Mouse (Mus musculus) cerebellum, adult 2 months (tissue): Measurements from ENCODE around the gene Pspn.

Experiments used
- CTCF ChIP-seq: fragments of 200-500 bp; IDR thresholded peaks from 2 replicates; pipeline ENCODE4 v1.5.1; 2011; ENCODE audit warnings: low read depth, mild to moderate bottlenecking, control low read depth, low read length, moderate library complexity, borderline replicate concordance; ENCODE audit not compliant: insufficient read depth
- POLR2A ChIP-seq: fragments of 200-500 bp; IDR thresholded peaks from 2 replicates; pipeline ENCODE4 v1.6.1; 2011; ENCODE audit warnings: low read length, control low read depth, borderline replicate concordance; ENCODE audit not compliant: insufficient read depth

GRCm38 (mm10) chr17:56979524-56979923, 20.3 kb downstream of the Pspn start:
- TF ChIP-seq POLR2A (no peak), CTCF (no peak)
